Mouse (Mus musculus) spleen, adult 12 weeks (tissue): Measurements from ENCODE around the gene Zfp459.
"Not testable (repeated sequence)": the region's sequence is repeated elsewhere in the genome, so short reads cannot be mapped to it uniquely, and the experiment has no call there.

Experiments
- DNase-seq: peaks from one replicate; pipeline ENCODE4 v3.0.0; 2022; ENCODE audit warnings: low spot score

Zfp459 gene

DNA sequence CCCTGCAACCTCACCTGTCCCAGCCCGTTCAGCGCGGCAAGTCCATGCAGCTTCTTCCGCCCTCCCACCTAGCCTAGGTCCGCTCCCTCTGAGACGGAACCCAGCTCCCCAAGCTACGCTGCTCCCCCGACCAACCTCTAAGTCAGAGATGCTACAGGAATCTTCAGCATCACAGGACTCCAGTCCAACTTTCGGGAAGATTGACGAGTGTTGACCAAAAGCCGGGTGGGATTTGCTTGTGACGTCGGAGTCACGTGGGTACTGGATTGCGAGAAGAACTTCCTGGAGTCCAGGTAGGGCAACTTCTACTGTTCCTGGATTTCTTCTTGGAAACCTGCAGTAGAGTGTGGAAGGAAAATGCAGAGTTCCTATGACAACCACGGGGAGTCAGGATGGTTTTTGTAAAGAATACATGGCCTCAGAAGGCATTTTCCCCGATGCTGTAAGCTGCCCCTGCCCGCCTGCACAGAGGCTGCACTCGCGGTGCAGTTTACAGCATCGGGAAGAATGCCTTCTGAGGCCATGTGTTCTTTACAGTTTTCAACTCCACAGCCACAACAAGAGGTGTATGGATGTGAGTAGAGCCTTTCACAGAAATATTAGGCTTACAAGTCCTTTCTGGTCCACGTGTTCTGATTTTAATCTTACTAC is at the start of gene Zfp459:
Gene Zfp459 (minus strand): TSS at position 212 of the 651 bp plus-strand sequence.
- DNase-seq = peak; percentile 33

DNA sequence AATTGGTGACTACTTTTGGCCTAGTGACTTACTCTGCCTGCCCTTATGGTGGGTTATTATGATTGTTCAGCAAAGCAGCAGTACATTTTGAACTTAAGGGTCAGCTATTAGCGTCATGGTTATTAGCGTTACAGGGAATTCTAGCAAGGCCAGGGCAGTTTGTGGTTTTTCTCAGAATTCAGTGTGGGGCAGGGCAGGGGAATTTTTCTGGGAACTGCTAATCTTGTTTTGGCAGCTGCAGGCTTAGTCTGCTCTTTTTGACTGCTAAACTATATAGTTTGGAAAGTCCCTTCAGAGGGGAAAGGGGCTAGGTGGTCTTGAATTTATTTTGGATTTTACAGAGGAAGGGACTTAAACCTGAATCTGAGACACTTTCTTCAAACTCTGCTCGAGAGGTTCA is 48.1 kb upstream of the Zfp459 start:
- no peak for DNase-seq

DNA sequence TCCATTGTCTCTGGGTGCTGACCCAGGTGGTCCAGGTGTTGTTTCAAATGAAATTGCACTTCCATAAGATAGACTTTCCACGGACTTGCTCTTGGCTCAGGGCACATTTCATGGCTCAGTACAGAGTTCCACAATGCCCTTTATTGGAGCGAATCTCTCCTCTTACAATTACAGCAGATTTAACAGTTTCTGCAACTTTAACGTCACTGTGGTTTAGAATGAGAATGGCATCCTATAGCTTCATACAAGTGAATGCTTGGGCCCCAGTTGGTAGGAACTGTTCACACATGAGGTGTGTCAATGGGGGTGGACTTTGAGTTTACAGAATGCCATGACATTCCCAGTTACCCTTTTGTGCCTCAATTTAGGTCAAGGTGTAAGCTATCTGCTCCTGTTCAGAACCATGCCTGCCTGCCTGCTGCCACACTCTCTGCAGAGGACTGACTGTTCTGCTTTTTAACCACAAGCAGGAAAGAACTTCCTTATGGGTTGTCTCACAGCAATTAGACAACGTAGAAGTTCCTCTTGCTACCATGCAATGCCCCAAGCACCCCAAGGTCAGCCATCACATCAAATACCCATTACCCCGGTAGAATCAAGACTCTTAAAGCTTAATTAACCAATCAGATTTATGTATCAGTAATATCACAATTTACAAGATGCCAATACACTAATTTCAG is 42.4 kb upstream of the Zfp459 start:
- not testable (repeated sequence) for DNase-seq

DNA sequence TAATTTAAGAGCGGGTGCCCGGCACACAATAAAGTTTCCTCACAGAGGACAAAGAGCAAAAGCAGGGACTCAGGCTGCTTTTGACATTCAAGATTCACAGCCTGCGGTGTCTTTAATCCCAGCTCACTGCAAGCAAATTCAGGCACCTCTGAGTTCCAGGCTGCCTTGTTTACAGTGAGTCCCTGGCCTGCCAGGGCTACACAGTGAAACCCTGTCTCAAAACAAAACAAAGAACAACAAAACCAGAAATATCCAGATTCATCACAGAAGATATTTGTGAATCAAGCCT is 30.7 kb upstream of the Zfp459 start:
- DNase-seq = no peak

DNA sequence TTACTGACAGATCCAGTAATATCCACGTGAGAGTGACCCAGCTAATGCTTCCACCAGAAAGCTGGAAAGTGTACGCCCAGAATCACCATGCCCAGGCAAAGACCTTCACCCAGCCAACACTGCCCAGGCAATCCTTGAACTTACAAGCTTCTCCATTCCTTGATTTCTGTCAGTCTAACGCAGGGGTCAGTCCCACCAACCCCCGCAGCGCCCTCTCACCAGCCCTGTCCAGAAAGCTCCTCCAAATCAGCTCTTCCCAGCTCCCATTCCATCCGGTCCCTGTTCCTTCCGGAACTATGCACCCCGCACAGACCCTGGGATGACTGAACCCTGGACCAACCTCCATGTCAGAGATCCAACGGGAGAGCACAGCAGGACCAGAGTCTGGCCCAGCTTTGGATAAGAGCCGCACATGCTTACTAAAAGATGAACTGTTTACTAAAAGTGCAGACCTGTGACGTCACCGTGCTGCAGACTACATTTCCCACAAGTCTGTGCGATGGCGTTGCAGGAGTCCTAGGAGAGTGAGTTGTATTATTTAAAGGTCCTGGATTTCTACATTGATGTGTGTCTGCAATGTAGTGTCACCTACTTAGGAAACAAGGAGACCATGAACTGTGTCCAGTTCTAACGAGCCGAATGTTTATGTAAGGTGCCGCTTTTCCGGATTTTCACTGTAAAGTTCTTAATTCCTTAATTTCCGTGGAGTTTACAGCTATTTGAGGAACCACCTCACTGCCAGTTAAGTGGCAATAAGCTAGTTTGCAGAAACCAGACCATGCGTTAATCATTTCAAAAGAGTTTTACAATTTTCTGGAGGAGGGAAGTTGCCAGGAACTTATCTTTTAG is 30.2 kb upstream of the Zfp459 start, which contains the start of gene Zfp874a:
Gene Zfp874a (minus strand): TSS at position 453 of the 849 bp plus-strand sequence.
- peak; percentile 76 for DNase-seq

DNA sequence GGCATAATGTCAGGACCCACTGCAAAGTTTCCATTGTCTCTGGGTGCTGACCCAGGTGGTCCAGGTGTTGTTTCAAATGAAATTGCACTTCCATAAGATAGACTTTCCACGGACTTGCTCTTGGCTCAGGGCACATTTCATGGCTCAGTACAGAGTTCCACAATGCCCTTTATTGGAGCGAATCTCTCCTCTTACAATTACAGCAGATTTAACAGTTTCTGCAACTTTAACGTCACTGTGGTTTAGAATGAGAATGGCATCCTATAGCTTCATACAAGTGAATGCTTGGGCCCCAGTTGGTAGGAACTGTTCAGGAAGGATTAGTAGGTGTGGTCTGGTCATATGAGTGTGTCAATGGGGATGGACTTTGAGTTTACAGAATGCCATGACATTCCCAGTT is 15.9 kb upstream of the Zfp459 start:
- not testable (repeated sequence) for DNase-seq

DNA sequence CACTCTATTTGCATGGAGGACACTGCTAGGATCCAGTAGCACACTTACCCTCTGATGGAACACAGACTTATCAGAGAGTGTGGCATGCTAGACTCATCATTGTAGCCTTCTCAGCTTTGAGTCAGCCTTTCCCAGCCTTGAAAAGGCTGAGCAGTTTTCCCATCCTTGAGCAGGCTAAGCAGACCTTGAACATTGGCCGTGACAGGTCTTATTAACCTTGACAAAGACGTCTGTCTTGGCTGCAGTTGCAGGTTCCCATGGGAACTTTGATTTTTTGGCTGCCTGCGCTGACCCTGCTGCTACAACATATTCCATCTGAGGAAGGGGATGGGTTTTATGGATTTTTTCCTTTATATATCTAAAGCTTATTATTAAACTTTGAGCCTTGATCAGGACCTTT is 6.9 kb upstream of the Zfp459 start:
- DNase-seq = no peak

DNA sequence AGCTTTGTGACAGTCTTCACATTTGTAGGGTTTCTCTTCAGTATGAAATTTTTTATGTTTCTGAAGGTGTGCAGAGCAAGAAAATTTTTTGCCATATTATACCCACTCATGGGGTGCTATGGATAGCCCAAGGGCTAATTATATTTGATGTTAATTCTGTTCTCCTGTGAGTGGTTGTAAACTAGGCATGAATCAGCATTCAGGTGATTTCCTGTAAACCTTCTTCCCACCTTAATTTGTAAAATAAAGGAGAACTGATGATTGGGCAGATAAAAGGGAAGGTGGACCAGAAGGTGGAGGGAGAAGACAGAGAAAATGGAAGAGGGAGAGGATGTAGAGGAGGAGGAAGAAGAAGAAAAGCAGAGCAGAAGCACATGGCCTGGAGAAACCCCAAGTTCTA is 4.5 kb upstream of the Zfp459 start:
- not testable (repeated sequence) for DNase-seq

DNA sequence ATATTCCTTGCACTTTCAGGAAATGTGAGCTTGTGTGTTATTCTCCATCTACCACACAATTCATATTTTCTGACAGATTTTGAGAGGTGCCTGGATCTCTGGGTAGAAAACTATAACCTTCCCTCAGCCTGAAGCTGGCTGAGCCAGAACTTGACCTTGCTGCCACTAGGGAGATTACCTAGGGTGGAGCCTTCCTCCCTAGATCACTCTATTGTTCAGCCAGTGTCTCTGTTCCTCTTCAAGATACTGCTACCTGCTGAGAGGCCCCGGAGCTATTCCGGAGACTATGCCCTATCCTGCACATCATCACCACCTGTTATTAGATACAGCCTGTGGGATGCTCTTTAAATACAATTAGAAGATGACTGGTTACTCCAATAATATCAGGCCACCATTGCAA is 1.3 kb upstream of the Zfp459 start:
- not testable (repeated sequence) for DNase-seq

DNA sequence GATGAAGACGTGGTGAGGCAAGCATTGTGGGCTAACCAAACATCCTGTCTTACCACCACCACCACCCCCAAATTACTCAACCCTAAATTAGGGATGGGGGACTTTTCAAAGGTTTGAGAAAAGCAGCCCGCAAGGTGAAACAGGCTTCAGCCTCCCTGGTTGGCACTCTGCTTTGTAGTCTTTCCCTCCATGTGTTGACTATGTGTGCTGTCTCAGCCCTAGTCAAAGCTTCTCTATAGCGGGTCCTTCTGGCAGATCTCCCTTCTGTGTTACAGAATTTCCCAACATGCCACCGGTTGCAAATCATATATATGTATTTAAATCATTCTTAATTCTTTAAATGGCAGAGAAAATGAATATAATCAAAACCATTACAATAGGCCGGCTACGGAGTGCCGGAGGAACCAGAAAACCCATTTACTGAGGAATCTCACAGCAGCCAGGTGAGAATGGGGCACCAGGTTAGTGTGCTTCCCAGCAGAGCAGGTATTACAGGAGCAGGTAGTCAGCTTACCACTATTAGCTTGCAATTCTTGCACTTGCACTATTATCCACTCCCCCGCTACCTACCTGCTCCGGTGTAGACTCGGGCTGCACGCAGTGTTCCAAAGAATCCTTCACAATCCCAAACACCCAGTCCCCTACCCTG is 536 bp downstream of the Zfp459 start:
- no peak for DNase-seq

DNA sequence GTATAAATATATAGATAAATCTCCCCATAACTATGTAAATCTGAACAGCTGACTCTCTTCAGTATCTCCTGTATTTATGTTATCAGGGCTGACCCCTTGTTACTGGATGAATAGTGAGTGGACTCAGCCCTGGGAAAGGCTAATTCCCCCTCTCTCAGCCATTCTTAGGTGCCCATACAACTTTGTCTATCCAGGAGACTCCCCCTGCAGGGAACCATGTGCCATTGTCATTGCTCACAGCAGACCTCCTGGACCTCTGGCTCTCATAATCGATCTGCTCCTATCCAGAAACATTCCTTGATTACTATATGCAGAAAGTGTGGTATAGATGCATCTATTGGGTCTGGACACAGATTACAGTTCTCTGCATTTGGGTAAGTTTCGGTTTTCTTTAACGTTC is 4.4 kb downstream of the Zfp459 start:
- no peak for DNase-seq

DNA sequence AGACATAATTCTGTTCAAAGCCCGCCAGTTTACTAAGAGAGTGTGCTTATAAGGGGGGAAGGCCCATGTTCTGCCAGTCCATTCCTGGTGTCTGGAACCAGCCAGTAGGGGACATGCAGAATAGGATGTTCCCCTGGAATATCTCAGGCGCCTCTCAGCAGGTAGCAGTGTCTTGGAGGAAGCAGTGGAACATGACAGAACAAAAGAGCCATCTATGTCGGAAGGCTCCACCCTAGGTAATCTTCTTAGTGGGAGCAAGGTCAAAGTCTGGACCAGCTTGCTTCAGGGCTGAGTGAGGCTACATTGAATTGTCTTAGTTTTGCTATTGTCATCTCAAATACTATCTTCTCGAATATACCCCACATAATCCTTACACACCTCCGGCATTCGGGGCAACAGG is 5.5 kb downstream of the Zfp459 start:
- no peak for DNase-seq

DNA sequence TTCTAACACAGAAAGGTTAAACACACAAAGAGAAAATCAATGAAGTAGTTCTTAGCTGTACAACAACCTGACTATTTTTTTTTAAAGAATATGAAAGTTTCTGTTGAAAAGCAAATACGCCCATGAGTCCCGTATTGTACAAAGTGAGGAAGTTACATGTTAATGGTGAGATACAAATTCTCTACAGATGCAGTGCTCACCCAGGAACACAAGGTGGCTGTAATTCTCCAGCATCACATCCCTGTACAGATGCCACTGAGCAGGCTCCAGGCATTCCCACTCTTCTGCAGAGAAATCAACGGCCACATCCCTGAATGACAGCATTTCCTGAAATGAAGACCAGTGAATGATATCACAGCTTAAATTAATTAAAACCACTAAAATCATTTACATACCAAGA is 7.6 kb downstream of the Zfp459 start:
- DNase-seq = not testable (repeated sequence)

DNA sequence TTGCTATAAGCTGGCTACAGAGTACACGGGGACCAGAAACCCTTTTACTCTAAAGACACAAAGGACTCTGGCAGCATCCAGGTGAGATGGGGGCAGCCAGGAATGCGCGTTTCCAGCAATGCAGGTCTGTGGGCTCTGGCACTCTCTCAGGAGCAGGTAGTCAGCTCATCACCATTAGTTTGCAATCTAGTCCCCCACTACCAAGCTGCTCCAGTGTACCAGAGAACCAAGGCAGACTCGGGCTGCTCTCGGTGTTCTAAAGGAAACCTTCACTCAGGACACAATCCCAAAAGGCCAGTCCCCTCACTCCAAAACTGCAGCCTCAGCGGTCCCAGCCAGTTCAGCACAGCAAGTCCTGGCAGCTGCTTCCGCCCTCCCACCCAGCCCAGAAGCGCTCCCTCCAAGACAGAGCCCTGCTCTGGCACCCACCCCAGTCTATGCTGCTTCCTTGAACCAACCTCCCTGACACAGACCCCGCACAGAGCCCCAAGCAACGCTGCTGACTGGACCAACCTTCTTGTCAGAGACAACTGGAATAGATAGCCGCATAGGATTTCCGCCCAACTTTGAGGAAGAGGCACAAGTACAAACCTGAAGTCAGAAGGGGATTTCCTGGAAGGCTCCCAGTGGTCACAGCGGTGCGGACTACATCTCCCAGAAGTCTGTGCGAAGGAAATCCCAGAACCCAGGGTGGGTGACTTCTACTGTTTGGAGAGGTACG is 21.9 kb downstream of the Zfp459 start, which contains the start of gene Zfp429:
Gene Zfp429 (minus strand): TSS at position 637 of the 721 bp plus-strand sequence.
- DNase-seq = peak; percentile 55

DNA sequence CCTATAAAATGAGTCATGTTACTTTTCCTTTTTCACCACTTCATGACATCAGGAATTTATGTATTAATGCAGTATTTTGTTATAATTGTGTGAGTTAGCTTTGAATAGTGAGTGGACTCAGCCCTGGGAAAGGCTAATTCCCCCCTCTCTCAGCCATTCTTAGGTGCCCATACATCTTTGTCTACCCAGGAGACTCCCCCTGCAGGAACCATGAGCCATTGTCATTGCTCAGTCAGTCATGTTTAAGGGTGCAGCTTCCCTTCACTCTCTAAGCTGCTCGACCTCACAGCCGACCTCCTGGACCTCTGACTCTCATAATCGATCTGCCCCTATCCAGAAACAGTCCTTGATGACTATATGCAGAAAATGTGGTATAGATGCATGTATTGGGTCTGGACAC is 45.0 kb downstream of the Zfp459 start:
- DNase-seq = not testable (repeated sequence)

DNA sequence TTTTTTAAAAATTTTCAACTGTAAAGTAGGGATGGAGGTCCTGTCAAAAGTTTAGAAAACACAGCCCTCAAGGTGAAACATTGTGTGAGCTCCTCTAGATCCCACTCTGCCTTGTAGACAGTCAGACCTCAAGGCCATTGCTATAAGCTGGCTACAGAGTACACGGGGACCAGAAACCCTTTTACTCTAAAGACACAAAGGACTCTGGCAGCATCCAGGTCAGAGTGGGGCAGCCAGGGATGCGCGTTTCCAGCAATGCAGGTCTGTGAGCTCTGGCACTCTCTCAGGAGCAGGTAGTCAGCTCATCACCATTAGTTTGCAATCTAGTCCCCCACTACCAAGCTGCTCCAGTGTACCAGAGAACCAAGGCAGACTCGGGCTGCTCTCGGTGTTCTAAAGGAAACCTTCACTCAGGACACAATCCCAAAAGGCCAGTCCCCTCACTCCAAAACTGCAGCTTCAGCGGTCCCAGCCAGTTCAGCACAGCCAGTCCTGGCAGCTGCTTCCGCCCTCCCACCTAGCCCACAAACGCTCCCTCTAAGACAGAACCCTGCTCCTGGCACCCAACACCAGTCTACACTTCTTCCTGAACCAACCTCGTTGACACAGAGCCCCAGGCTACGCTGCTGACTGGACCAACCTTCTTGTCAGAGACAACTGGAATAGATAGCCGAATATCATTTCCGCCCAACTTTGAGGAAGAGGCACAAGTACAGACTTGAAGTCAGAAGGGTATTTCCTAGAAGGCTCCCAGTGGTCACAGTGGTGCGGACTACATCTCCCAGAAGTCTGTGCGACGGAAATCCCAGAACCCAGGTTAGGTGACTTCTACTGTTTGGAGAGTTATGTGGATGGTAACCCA is 45.9 kb downstream of the Zfp459 start, which contains the start of the genes Gm28041 and Zfp456:
Gene Gm28041 (minus strand): TSS at position 684 of the 862 bp plus-strand sequence.
Gene Zfp456 (minus strand): TSS at position 761 of the 862 bp plus-strand sequence.
- DNase-seq = peak; percentile 65

DNA sequence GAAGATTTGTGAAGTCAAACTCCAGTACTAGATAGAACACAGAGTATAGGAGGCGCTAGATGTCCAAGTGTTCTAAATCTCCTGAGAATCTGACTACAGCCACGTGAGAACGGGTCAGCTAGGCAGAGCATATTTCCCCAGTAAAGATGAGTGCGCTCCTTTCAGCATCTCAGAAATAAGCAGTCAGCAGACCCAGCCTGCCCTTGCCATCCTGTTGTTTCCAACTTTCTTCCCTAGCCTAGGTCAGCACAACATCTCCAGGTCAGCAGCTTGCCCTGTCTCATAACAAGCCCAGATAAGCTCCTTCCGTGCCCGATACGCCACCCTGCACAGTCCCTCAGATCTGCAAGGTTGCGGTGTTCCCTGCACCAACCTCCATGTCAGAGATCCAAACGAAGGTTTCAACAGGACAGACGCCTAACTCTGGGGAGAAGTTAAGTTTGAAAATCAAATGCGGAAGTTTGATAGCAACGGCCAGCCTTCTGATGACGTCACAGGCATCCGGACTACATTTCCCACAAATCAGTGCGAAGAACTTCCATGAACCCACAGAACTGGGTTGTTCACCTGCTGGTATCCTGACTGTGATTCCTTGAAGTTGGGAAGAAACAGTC is 61.0 kb downstream of the Zfp459 start, which contains the start of the genes Gm28044 and Zfp953:
Gene Gm28044 (minus strand): TSS at position 406 of the 614 bp plus-strand sequence.
Gene Zfp953 (minus strand): TSS at position 475 of the 614 bp plus-strand sequence.
- peak; percentile 81 for DNase-seq
